In the genomic region with DNA sequence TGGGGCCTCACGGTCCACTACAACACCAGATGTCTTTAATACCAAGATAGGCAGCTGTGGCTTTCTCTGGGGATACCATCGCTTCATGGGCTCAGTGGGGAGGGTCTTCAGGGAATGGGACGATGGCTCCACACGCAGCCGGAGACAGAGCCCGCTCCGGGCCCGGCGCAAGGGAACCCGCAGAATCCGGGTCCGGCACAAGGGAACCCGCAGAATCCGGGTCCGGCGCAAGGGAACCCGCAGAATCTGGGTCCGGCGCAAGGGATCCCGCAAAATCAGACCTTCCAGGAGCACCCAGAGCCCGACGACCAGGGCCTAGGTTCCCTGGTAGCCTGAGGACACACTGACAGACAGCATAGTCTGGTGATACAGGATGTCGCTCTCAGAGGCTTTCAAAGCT, we compare ENCODE assay signal across 28 mouse cellular contexts. TPM values are rescaled to one million over a fixed set of nuclear protein-coding genes. Genes with fewer than 3 reads are reported as not detected.
A peak's percentile ranks its signal among the peaks of the same experiment; 100 is the strongest.
DNase-seq lines count a peak whose midpoint lies in the region; ATAC-seq and TF ChIP-seq lines count a peak whose summit lies in the region.
"Had no signal": no experiment of that assay in that cellular context is flagged by ENCODE, and none has a peak within 500 bp of the region (broad histone marks: within the 10 kb centered on the region; RNA-seq: fewer than 3 reads in every experiment).

No protein-coding gene starts in this region.

- H3K9me3 ChIP-seq in kidney, embryonic 14.5 days (ENCODE audit: control insufficient read depth, low read length), result no peaks in the 10 kb centered on the region
- H3K9me3 ChIP-seq: forebrain, embryonic 10.5 days; forebrain, embryonic 13.5 days; heart, embryonic 10.5 days; heart, embryonic 13.5 days; hindbrain, embryonic 12.5 days; hindbrain, embryonic 15.5 days had no signal

- DNase-seq in heart, adult 11 months, result peak; percentile 83
- DNase-seq in heart, postnatal 25 days (ENCODE audit: low spot score), result no peak
- DNase-seq in testis, postnatal 10 days (ENCODE audit: low spot score), result peak; percentile 40
- DNase-seq in testis, postnatal 14 days (ENCODE audit: low spot score), result no peak
- DNase-seq in B cell, adult 2 months, result no peak
- DNase-seq in cerebellum, postnatal 4 days (ENCODE audit: low spot score in 2 of 2), result no peak
- DNase-seq: adrenal gland, adult 2 months; adrenal gland, postnatal 25 days; cerebellum, adult 11 months; cerebellum, postnatal 10 days; cerebellum, postnatal 36 days; gastrocnemius, postnatal 25 days; heart, adult 2 months; heart, postnatal 14 days had no signal

- 93% methylated on average over 23 of the region's 23 CpGs for WGBS in bone marrow, adult 2 months
- WGBS in kidney, embryonic 14.5 days, result 94% methylated on average over 23 of the region's 23 CpGs

- H3K27me3 ChIP-seq in kidney, embryonic 14.5 days (ENCODE audit: control insufficient read depth, insufficient read depth, low read length), result no peaks in the 10 kb centered on the region
- H3K27me3 ChIP-seq: CH12.LX; forebrain, embryonic 13.5 days; hindbrain, embryonic 12.5 days; hindbrain, embryonic 15.5 days had no signal

- intact Hi-C loops in heart, postnatal 25 days (cut with DNase I), result no loop called here

- no peaks in the 10 kb centered on the region for H3K36me3 ChIP-seq in kidney, embryonic 14.5 days (ENCODE audit: control insufficient read depth, insufficient read depth, low read length)
- H3K36me3 ChIP-seq: forebrain, embryonic 10.5 days; heart, embryonic 10.5 days; heart, embryonic 13.5 days; hindbrain, embryonic 12.5 days; hindbrain, embryonic 15.5 days had no signal

- H3K9ac ChIP-seq in kidney, embryonic 14.5 days (ENCODE audit: low read depth, low read length), result no peak overlapping the region
- H3K9ac ChIP-seq: forebrain, embryonic 13.5 days; heart, embryonic 13.5 days; hindbrain, embryonic 12.5 days; hindbrain, embryonic 15.5 days had no signal

- H3K27ac ChIP-seq in bone marrow, adult 2 months (ENCODE audit: control insufficient read depth, insufficient read depth, low read depth, low read length, poor library complexity), result peak overlapping the region; percentile 36; the same call in 1 of the 2 replicates
- no peak overlapping the region for H3K27ac ChIP-seq in kidney, embryonic 14.5 days (ENCODE audit: low read depth, low read length)
- H3K27ac ChIP-seq: forebrain, embryonic 10.5 days; forebrain, embryonic 13.5 days; heart, adult 2 months; heart, embryonic 10.5 days; heart, embryonic 13.5 days; hindbrain, embryonic 12.5 days; hindbrain, embryonic 15.5 days had no signal

- H3K4me2 ChIP-seq in kidney, embryonic 14.5 days (replicated peaks; ENCODE audit: low read depth, low read length), result no peak overlapping the region
- H3K4me2 ChIP-seq: forebrain, embryonic 13.5 days; heart, embryonic 13.5 days; hindbrain, embryonic 12.5 days; hindbrain, embryonic 15.5 days had no signal

- no peak for TF ChIP-seq POLR2A in bone marrow, adult 2 months (IDR thresholded peaks at IDR 0.05; ENCODE audit: borderline replicate concordance, control insufficient read depth, low read depth, low read length)

- no peak for ATAC-seq in kidney, embryonic 14.5 days (ENCODE audit: low FRiP score, low TSS enrichment)
- ATAC-seq: forebrain, embryonic 13.5 days; forebrain, embryonic 16.5 days; intestine, postnatal 0 days had no signal

- TF ChIP-seq CTCF in bone marrow, adult 2 months (IDR thresholded peaks at IDR 0.05; ENCODE audit: control insufficient read depth, insufficient read depth, low read length), result no peak

- no peak overlapping the region for H3K4me3 ChIP-seq in bone marrow, adult 2 months (replicated peaks; ENCODE audit: control insufficient read depth, low read depth, low read length)
- H3K4me3 ChIP-seq in kidney, embryonic 14.5 days (ENCODE audit: low read length), result no peak overlapping the region
- H3K4me3 ChIP-seq: forebrain, embryonic 10.5 days; forebrain, embryonic 13.5 days; heart, adult 2 months; heart, embryonic 10.5 days; heart, embryonic 13.5 days; hindbrain, embryonic 12.5 days; hindbrain, embryonic 15.5 days had no signal

- peaks cover 2% of the 10 kb centered on the region; the same call in 1 of the 2 replicates for H3K4me1 ChIP-seq in bone marrow, adult 2 months (ENCODE audit: control insufficient read depth, insufficient read depth, low read length)
- H3K4me1 ChIP-seq in kidney, embryonic 14.5 days (ENCODE audit: control insufficient read depth, insufficient read depth, low read length), result no peaks in the 10 kb centered on the region
- H3K4me1 ChIP-seq: forebrain, embryonic 13.5 days; heart, embryonic 10.5 days; hindbrain, embryonic 12.5 days; hindbrain, embryonic 15.5 days had no signal

RNA-seq across cellular contexts. Expression of a gene that starts 3.5 kb away (rescaled TPM):
- total RNA-seq in heart, postnatal 25 days (2021), result not detected
- polyA plus RNA-seq in bone marrow, adult 2 months (2011; ENCODE audit: insufficient read depth, insufficient read length, low replicate concordance, missing spikeins), result 2.2 and 5.1 TPM in 2 replicates
- not detected in 2 replicates for polyA plus RNA-seq in kidney, embryonic 14.5 days (2014; fragmentation: Nextera tagmentation; extraction: Ambion mirVana)
- total RNA-seq: adrenal gland, postnatal 25 days; gastrocnemius, adult 8-10 months; gastrocnemius, postnatal 25 days had no signal
- polyA plus RNA-seq: embryonic facial prominence, embryonic 11.5 days; forebrain, embryonic 10.5 days; forebrain, embryonic 13.5 days; forebrain, embryonic 16.5 days; heart, embryonic 13.5 days; hindbrain, embryonic 12.5 days; hindbrain, embryonic 15.5 days; intestine, embryonic 14.5 days had no signal

RNA-seq across cellular contexts. Expression of a gene that starts 17.7 kb away (rescaled TPM):
- under 1 TPM; 0.17 to 0.55 TPM for total RNA-seq in heart, postnatal 25 days (2021)
- 0.70 TPM in 1 of 2 replicates, not detected in the other for polyA plus RNA-seq in bone marrow, adult 2 months (2011; ENCODE audit: insufficient read depth, insufficient read length, low replicate concordance, missing spikeins)
- polyA plus RNA-seq in kidney, embryonic 14.5 days (2014; fragmentation: Nextera tagmentation; extraction: Ambion mirVana), result not detected in 2 replicates
- polyA plus RNA-seq: hindbrain, embryonic 12.5 days had no signal

RNA-seq across cellular contexts. Expression of a gene that starts 21.7 kb away (rescaled TPM):
- total RNA-seq in heart, postnatal 25 days (2021), result 1 to 10 TPM; 3.8 to 7.4 TPM
- 2.6 TPM in 1 of 2 replicates, not detected in the other for polyA plus RNA-seq in bone marrow, adult 2 months (2011; ENCODE audit: insufficient read depth, insufficient read length, low replicate concordance, missing spikeins)
- polyA plus RNA-seq in kidney, embryonic 14.5 days (2014; fragmentation: Nextera tagmentation; extraction: Ambion mirVana), result 2.7 and 5.3 TPM in 2 replicates

RNA-seq across cellular contexts. Expression of a gene that starts 53.1 kb away (rescaled TPM):
- 10 to 100 TPM in 1 of 2 experiments, 1 to 10 TPM in 1; 9.3 to 10.9 TPM for total RNA-seq in heart, postnatal 25 days (2021)
- 5.2 and 13.5 TPM in 2 replicates for polyA plus RNA-seq in bone marrow, adult 2 months (2011; ENCODE audit: insufficient read depth, insufficient read length, low replicate concordance, missing spikeins)
- 28.8 and 29.7 TPM in 2 replicates for polyA plus RNA-seq in kidney, embryonic 14.5 days (2014; fragmentation: Nextera tagmentation; extraction: Ambion mirVana)

Comparison
In these comparisons a context has a peak if more than half of its experiments do, and no peak if none do; other contexts are left out.
1. DNase-seq: peak in heart, adult 11 months (single experiment) and testis, postnatal 10 days (single experiment); none in heart, postnatal 25 days (single experiment), testis, postnatal 14 days (single experiment), B cell, adult 2 months (0 of 2) and cerebellum, postnatal 4 days (0 of 2).